In the genomic region with DNA sequence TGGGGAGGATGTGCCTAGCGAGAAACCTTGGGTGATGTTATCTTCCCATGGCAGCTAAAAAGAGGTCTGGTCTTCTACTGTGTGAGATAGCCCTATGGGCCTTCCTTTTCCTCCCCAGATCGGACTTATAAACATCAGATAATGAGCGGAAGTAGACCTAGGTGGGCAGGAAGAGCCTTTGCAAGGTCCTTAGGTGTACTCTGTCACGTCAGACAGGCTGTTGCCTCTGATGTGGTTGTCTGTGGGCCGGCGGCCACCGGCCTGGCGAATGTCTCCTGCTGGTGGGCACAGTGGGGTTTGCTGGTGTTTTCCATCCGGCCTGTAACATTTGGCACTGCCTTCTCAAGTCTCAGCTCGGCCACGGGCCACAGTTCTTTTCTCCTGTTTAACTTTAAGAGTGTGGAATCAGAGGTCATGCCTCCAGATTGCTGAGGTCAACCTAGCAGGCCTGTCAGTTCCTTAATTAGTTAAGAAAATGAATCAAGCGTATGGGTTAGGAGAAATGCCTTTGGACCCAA, we compare ENCODE assay signal across 8 mouse cellular contexts. TPM values are rescaled to one million over a fixed set of nuclear protein-coding genes. Genes with fewer than 3 reads are reported as not detected.
A peak's percentile ranks its signal among the peaks of the same experiment; 100 is the strongest.
DNase-seq lines count a peak whose midpoint lies in the region; ATAC-seq and TF ChIP-seq lines count a peak whose summit lies in the region.

No protein-coding gene starts in this region.

- peak; percentile 58 for DNase-seq in cerebellum, adult 11-12 months
- DNase-seq in cerebellum, postnatal 36 days: no peak
- DNase-seq in testis, postnatal 14 days (ENCODE audit: low spot score): no peak
- no peak for DNase-seq in midbrain, embryonic 11.5 days (ENCODE audit: low spot score, missing footprints)
- no peak for DNase-seq in right cerebral cortex, postnatal 36 days (ENCODE audit: low spot score in 2 of 2)
- DNase-seq in spleen, postnatal 4 days (ENCODE audit: low spot score in 2 of 2): no peak

- TF ChIP-seq CTCF in testis, adult 2 months (IDR thresholded peaks at IDR 0.05; ENCODE audit: control insufficient read depth, insufficient read depth, insufficient replicate concordance, low read depth, low read length): no peak

- H3K27ac ChIP-seq in testis, adult 2 months (ENCODE audit: control insufficient read depth, insufficient read depth, low read depth, low read length): peak overlapping the region; percentile 71; the same call in 1 of the 2 replicates
- H3K27ac ChIP-seq in hindbrain, embryonic 16.5 days (ENCODE audit: low read depth, low read length): peak overlapping the region; percentile 91
- peak overlapping the region; percentile 79; the same call in 1 of the 2 replicates for H3K27ac ChIP-seq in midbrain, embryonic 11.5 days (ENCODE audit: low read depth, low read length)

- TF ChIP-seq POLR2A in testis, adult 2 months (IDR thresholded peaks at IDR 0.05; ENCODE audit: control insufficient read depth, low read depth, low read length): no peak

- H3K36me3 ChIP-seq in testis, adult 2 months (ENCODE audit: control insufficient read depth, insufficient read depth, low read length): peaks cover 2% of the 10 kb centered on the region; the same call in 1 of the 2 replicates
- H3K36me3 ChIP-seq in hindbrain, embryonic 16.5 days (ENCODE audit: control insufficient read depth, insufficient read depth, low read length): peaks cover 25% of the 10 kb centered on the region
- H3K36me3 ChIP-seq in midbrain, embryonic 11.5 days (ENCODE audit: control insufficient read depth, insufficient read depth, low read length): peaks cover 22% of the 10 kb centered on the region

- H3K27me3 ChIP-seq in testis, adult 2 months (ENCODE audit: control insufficient read depth, insufficient read depth, low read length): no peaks in the 10 kb centered on the region
- H3K27me3 ChIP-seq in hindbrain, embryonic 16.5 days (replicated peaks; ENCODE audit: control insufficient read depth, insufficient read depth, low read length): 0 out of 2 replicates have a peak, but pooled peaks cover 2% of the 10 kb centered on the region
- H3K27me3 ChIP-seq in midbrain, embryonic 11.5 days (ENCODE audit: control insufficient read depth, insufficient read depth, low read length): no peaks in the 10 kb centered on the region

- ATAC-seq in hindbrain, embryonic 16.5 days: no peak
- no peak for ATAC-seq in midbrain, embryonic 11.5 days (ENCODE audit: low FRiP score)

- peak overlapping the region; percentile 91 for H3K9ac ChIP-seq in hindbrain, embryonic 16.5 days (ENCODE audit: low read depth, low read length)
- H3K9ac ChIP-seq in midbrain, embryonic 11.5 days (ENCODE audit: low read length): peak overlapping the region; percentile 95

- no peaks in the 10 kb centered on the region for H3K9me3 ChIP-seq in hindbrain, embryonic 16.5 days (ENCODE audit: control insufficient read depth, low read length)
- H3K9me3 ChIP-seq in midbrain, embryonic 11.5 days (ENCODE audit: control insufficient read depth, low read length): no peaks in the 10 kb centered on the region

- peaks cover 15% of the 10 kb centered on the region for H3K4me1 ChIP-seq in testis, adult 2 months (ENCODE audit: control insufficient read depth, insufficient read depth, low read length)
- peaks cover 20% of the 10 kb centered on the region for H3K4me1 ChIP-seq in hindbrain, embryonic 16.5 days (ENCODE audit: control insufficient read depth, insufficient read depth, low read depth, low read length)
- H3K4me1 ChIP-seq in midbrain, embryonic 11.5 days (ENCODE audit: control insufficient read depth, insufficient read depth, low read length): peaks cover 13% of the 10 kb centered on the region

- H3K4me3 ChIP-seq in testis, adult 2 months (ENCODE audit: control insufficient read depth, low read depth, low read length): peak overlapping the region; percentile 96
- peak overlapping the region; percentile 93 for H3K4me3 ChIP-seq in hindbrain, embryonic 16.5 days (ENCODE audit: low read length)
- H3K4me3 ChIP-seq in midbrain, embryonic 11.5 days (ENCODE audit: low read depth, low read length): peak overlapping the region; percentile 78

- 22% methylated on average over 12 of the region's 12 CpGs for WGBS in hindbrain, embryonic 16.5 days
- 30% methylated on average over 12 of the region's 12 CpGs for WGBS in midbrain, embryonic 11.5 days

- H3K4me2 ChIP-seq in hindbrain, embryonic 16.5 days (ENCODE audit: low read length): peak overlapping the region; percentile 97
- H3K4me2 ChIP-seq in midbrain, embryonic 11.5 days: peak overlapping the region; percentile 94

RNA-seq across cellular contexts. Expression of gene Rpl38, which starts 1.4 kb away (rescaled TPM):
- polyA plus RNA-seq in testis, adult 2 months (2012; rRNA removed): 600 and 645 TPM in 2 replicates
- 578 and 579 TPM in 2 replicates for polyA plus RNA-seq in hindbrain, embryonic 16.5 days (2015; fragmentation: Nextera tagmentation; extraction: Ambion mirVana)
- 839 and 977 TPM in 2 replicates for polyA plus RNA-seq in midbrain, embryonic 11.5 days (2014; fragmentation: Nextera tagmentation; extraction: Ambion mirVana)

RNA-seq across cellular contexts. Expression of gene Ttyh2, which starts 5.5 kb away (rescaled TPM):
- polyA plus RNA-seq in testis, adult 2 months (2012; rRNA removed): 13.9 and 15.2 TPM in 2 replicates
- 31.6 and 40.7 TPM in 2 replicates for polyA plus RNA-seq in hindbrain, embryonic 16.5 days (2015; fragmentation: Nextera tagmentation; extraction: Ambion mirVana)
- 11.0 and 11.4 TPM in 2 replicates for polyA plus RNA-seq in midbrain, embryonic 11.5 days (2014; fragmentation: Nextera tagmentation; extraction: Ambion mirVana)

RNA-seq across cellular contexts. Expression of gene Dnaic2, which starts 57.5 kb away (rescaled TPM):
- polyA plus RNA-seq in testis, adult 2 months (2012; rRNA removed): 57.5 and 61.2 TPM in 2 replicates
- polyA plus RNA-seq in hindbrain, embryonic 16.5 days (2015; fragmentation: Nextera tagmentation; extraction: Ambion mirVana): 2.5 and 3.0 TPM in 2 replicates
- 1.2 and 1.3 TPM in 2 replicates for polyA plus RNA-seq in midbrain, embryonic 11.5 days (2014; fragmentation: Nextera tagmentation; extraction: Ambion mirVana)

Comparison
In these comparisons a context has a peak if more than half of its experiments do, and no peak if none do; other contexts are left out.
1. RNA of gene Dnaic2, which starts 57.5 kb away (polyA plus RNA-seq): 57.5 to 61.2 TPM in testis, adult 2 months; 2.5 to 3.0 TPM in hindbrain, embryonic 16.5 days and 1.2 to 1.3 TPM in midbrain, embryonic 11.5 days; every median in the first group is over 10 times any median in the second.
2. Peak in every context shown above with its lines, with median percentiles within 50 percentile points of each other: H3K27ac ChIP-seq and H3K4me3 ChIP-seq.